Mouse (Mus musculus) hindbrain, embryonic 12.5 days (tissue): Measurements from ENCODE around the gene Mgat4a. TPM values are rescaled to one million over a fixed set of nuclear protein-coding genes. Genes with fewer than 3 reads are reported as not detected.

ENCODE experiments used
- ATAC-seq: fragments of 200-750 bp; cut with Nextera tagmentation; 2 replicates; pipeline ENCODE4 v1.8.0; 2017; ENCODE audit warnings: moderate TSS enrichment; ENCODE audit not compliant: low FRiP score
- H3K27ac ChIP-seq: fragments of 300-500 bp; sonication (generic); 2 replicates; pipeline ENCODE4 v1.5.1; 2016; ENCODE audit warnings: mild to moderate bottlenecking
- H3K27me3 ChIP-seq: fragments of 300-500 bp; sonication (generic); 2 replicates; pipeline ENCODE4 v1.6.1; 2016; ENCODE audit warnings: mild to moderate bottlenecking
- H3K36me3 ChIP-seq: fragments of 300-500 bp; sonication (generic); 2 replicates; pipeline ENCODE4 v1.6.1; 2016; ENCODE audit warnings: mild to moderate bottlenecking
- H3K4me1 ChIP-seq: fragments of 300-500 bp; sonication (generic); 2 replicates; pipeline ENCODE4 v1.6.1; 2016
- H3K4me2 ChIP-seq: fragments of 300-500 bp; sonication (generic); replicated peaks from 2 replicates; pipeline ENCODE4 v1.6.1; 2016; ENCODE audit warnings: mild to moderate bottlenecking
- H3K4me3 ChIP-seq: fragments of 300-500 bp; sonication (generic); 2 replicates; pipeline ENCODE4 v1.5.1; 2016; ENCODE audit warnings: mild to moderate bottlenecking
- H3K9ac ChIP-seq: fragments of 300-500 bp; sonication (generic); 2 replicates; pipeline ENCODE4 v1.6.1; 2016; ENCODE audit warnings: mild to moderate bottlenecking, moderate library complexity
- H3K9me3 ChIP-seq: fragments of 300-500 bp; sonication (generic); replicated peaks from 2 replicates; pipeline ENCODE4 v1.6.1; 2016; ENCODE audit warnings: mild to moderate bottlenecking
- WGBS: fragments of 180-500 bp; shearing (Covaris S2); methylation state at CpG from one replicate; pipeline ENCODE4 v1.1.7; 2016; 5-methylcytosine and 5-hydroxymethylcytosine counted together
- polyA plus RNA-seq: library from polyadenylated mRNA; unstranded; fragments of >200 nt; fragmentation: Nextera tagmentation; extraction: Ambion mirVana; gene quantifications from 2 replicates; pipeline ENCODE4 v1.2.1, GENCODE M21; 2016

Mgat4a gene
- polyA plus RNA-seq, 1 experiment from 2014 or later = 3.2 TPM

- Histone ChIP-seq H3K36me3 (peaks cover 42% of the 10 kb centered on the region), H3K9ac (peak within 1 kb of the TSS; percentile 84), H3K4me1 (peaks cover 22% of the 10 kb centered on the region), H3K4me3 (peak within 1 kb of the TSS; percentile 91), H3K4me2 (peak within 1 kb of the TSS; percentile 95), H3K9me3 (no peaks in the 10 kb centered on the region), H3K27ac (peak within 1 kb of the TSS; percentile 73), H3K27me3 (no peaks in the 10 kb centered on the region)
- 4% methylated on average over 57 of the region's 57 CpGs for WGBS
- ATAC-seq = peak; percentile 99
Observed at GRCm38 (mm10) chr1:37429366-37430296, 111.2 kb downstream of the Mgat4a start, which contains the start of the genes Coa5 and Unc50. Gene Coa5 (minus strand): TSS chr1:37430103. Gene Unc50 (plus strand): TSS chr1:37430139.

- Histone ChIP-seq H3K4me3 (peak overlapping the region; percentile 91), H3K9me3 (peaks cover 6% of the 10 kb centered on the region), H3K4me2 (peak overlapping the region; percentile 95), H3K27ac (no peak overlapping the region), H3K4me1 (peaks cover 22% of the 10 kb centered on the region), H3K27me3 (no peaks in the 10 kb centered on the region), H3K9ac (peak overlapping the region; percentile 84; the same call in 1 of the 2 replicates), H3K36me3 (peaks cover 45% of the 10 kb centered on the region)
- WGBS = 76% methylated on average over 2 of the region's 2 CpGs
- no peak for ATAC-seq
Observed at GRCm38 (mm10) chr1:37428911-37429310, 111.9 kb downstream of the Mgat4a start.

- peaks cover 21% of the 10 kb centered on the region for H3K4me1 ChIP-seq
- peaks cover 33% of the 10 kb centered on the region for H3K36me3 ChIP-seq
- H3K9ac ChIP-seq = no peak overlapping the region
- peaks cover 7% of the 10 kb centered on the region for H3K9me3 ChIP-seq
- no peaks in the 10 kb centered on the region for H3K27me3 ChIP-seq
- 95% methylated on average over 8 of the region's 8 CpGs for whole genome bisulfite sequencing
- H3K4me2 ChIP-seq = no peak overlapping the region
- no peak for ATAC-seq
- H3K4me3 ChIP-seq = no peak overlapping the region
- no peak overlapping the region for H3K27ac ChIP-seq
Observed at GRCm38 (mm10) chr1:37427144-37427875, 113.5 kb downstream of the Mgat4a start.

GRCm38 (mm10) chr1:37419420-37419819 lies 121.4 kb downstream of the Mgat4a start:
- no peaks in the 10 kb centered on the region for H3K4me1 ChIP-seq
- no peak for ATAC-seq
- H3K27ac ChIP-seq = no peak overlapping the region
- no peak overlapping the region for H3K4me2 ChIP-seq
- H3K36me3 ChIP-seq = peaks cover 34% of the 10 kb centered on the region
- H3K27me3 ChIP-seq = no peaks in the 10 kb centered on the region
- H3K9me3 ChIP-seq = peaks cover 9% of the 10 kb centered on the region
- WGBS = 96% methylated on average over 1 of the region's 1 CpGs
- H3K9ac ChIP-seq = no peak overlapping the region
- H3K4me3 ChIP-seq = no peak overlapping the region

GRCm38 (mm10) chr1:37415394-37415793 lies 125.4 kb downstream of the Mgat4a start:
- Histone ChIP-seq H3K36me3 (peaks cover 24% of the 10 kb centered on the region), H3K4me2 (no peak overlapping the region), H3K4me1 (no peaks in the 10 kb centered on the region), H3K27ac (no peak overlapping the region), H3K4me3 (no peak overlapping the region), H3K9me3 (peaks cover 3% of the 10 kb centered on the region; the same call in 1 of the 2 replicates), H3K27me3 (no peaks in the 10 kb centered on the region), H3K9ac (no peak overlapping the region)
- WGBS = 94% methylated on average over 1 of the region's 1 CpGs
- no peak for ATAC-seq

- no peaks in the 10 kb centered on the region for H3K4me1 ChIP-seq
- H3K9ac ChIP-seq = no peak overlapping the region
- H3K4me3 ChIP-seq = no peak overlapping the region
- H3K27ac ChIP-seq = no peak overlapping the region
- H3K27me3 ChIP-seq = no peaks in the 10 kb centered on the region
- H3K4me2 ChIP-seq = no peak overlapping the region
- 0 out of 2 replicates have a peak, but pooled peaks cover 10% of the 10 kb centered on the region for H3K36me3 ChIP-seq
- no peak for ATAC-seq
- no peaks in the 10 kb centered on the region for H3K9me3 ChIP-seq
Observed at GRCm38 (mm10) chr1:37409647-37410046, 131.2 kb downstream of the Mgat4a start.

GRCm38 (mm10) chr1:37408678-37409077 lies 132.1 kb downstream of the Mgat4a start:
- H3K9ac ChIP-seq = no peak overlapping the region
- H3K4me1 ChIP-seq = no peaks in the 10 kb centered on the region
- no peaks in the 10 kb centered on the region for H3K27me3 ChIP-seq
- H3K9me3 ChIP-seq = no peaks in the 10 kb centered on the region
- no peak for ATAC-seq
- H3K27ac ChIP-seq = no peak overlapping the region
- 82% methylated on average over 3 of the region's 3 CpGs for WGBS
- H3K4me2 ChIP-seq = no peak overlapping the region
- H3K36me3 ChIP-seq = 0 out of 2 replicates have a peak, but pooled peaks cover 10% of the 10 kb centered on the region
- no peak overlapping the region for H3K4me3 ChIP-seq

- H3K4me2 ChIP-seq = no peak overlapping the region
- H3K4me3 ChIP-seq = no peak overlapping the region
- WGBS = 91% methylated on average over 8 of the region's 8 CpGs
- no peak for ATAC-seq
- H3K9me3 ChIP-seq = no peaks in the 10 kb centered on the region
- no peak overlapping the region for H3K9ac ChIP-seq
- H3K4me1 ChIP-seq = no peaks in the 10 kb centered on the region
- H3K27me3 ChIP-seq = no peaks in the 10 kb centered on the region
- 0 out of 2 replicates have a peak, but pooled peaks cover 10% of the 10 kb centered on the region for H3K36me3 ChIP-seq
- H3K27ac ChIP-seq = no peak overlapping the region
Observed at GRCm38 (mm10) chr1:37408059-37408458, 132.8 kb downstream of the Mgat4a start.

- WGBS = 81% methylated on average over 8 of the region's 8 CpGs
- Histone ChIP-seq H3K9me3 (no peaks in the 10 kb centered on the region), H3K4me3 (no peak overlapping the region), H3K36me3 (0 out of 2 replicates have a peak, but pooled peaks cover 10% of the 10 kb centered on the region), H3K9ac (no peak overlapping the region), H3K4me2 (no peak overlapping the region), H3K27me3 (no peaks in the 10 kb centered on the region), H3K4me1 (no peaks in the 10 kb centered on the region), H3K27ac (no peak overlapping the region)
- no peak for ATAC-seq
Observed at GRCm38 (mm10) chr1:37407228-37407627, 133.6 kb downstream of the Mgat4a start.

- 0 out of 2 replicates have a peak, but pooled peaks have one; percentile 38 for ATAC-seq
- no peaks in the 10 kb centered on the region for H3K9me3 ChIP-seq
- no peak overlapping the region for H3K4me2 ChIP-seq
- no peak overlapping the region for H3K27ac ChIP-seq
- no peak overlapping the region for H3K4me3 ChIP-seq
- 63% methylated on average over 2 of the region's 2 CpGs for WGBS
- H3K36me3 ChIP-seq = 0 out of 2 replicates have a peak, but pooled peaks cover 10% of the 10 kb centered on the region
- H3K9ac ChIP-seq = no peak overlapping the region
- no peaks in the 10 kb centered on the region for H3K27me3 ChIP-seq
- H3K4me1 ChIP-seq = no peaks in the 10 kb centered on the region
Observed at GRCm38 (mm10) chr1:37405137-37405536, 135.7 kb downstream of the Mgat4a start.

- ATAC-seq = no peak
- Histone ChIP-seq H3K36me3 (peaks cover 20% of the 10 kb centered on the region; the same call in 1 of the 2 replicates), H3K27me3 (no peaks in the 10 kb centered on the region), H3K4me1 (peaks cover 5% of the 10 kb centered on the region; the same call in 1 of the 2 replicates), H3K4me2 (no peak overlapping the region), H3K9me3 (no peaks in the 10 kb centered on the region), H3K27ac (no peak overlapping the region), H3K4me3 (no peak overlapping the region), H3K9ac (no peak overlapping the region)
- 65% methylated on average over 4 of the region's 4 CpGs for WGBS
Observed at GRCm38 (mm10) chr1:37401687-37402086, 139.1 kb downstream of the Mgat4a start.

- Histone ChIP-seq H3K36me3 (peaks cover 30% of the 10 kb centered on the region), H3K4me2 (no peak overlapping the region), H3K27ac (no peak overlapping the region), H3K4me3 (no peak overlapping the region), H3K9ac (no peak overlapping the region), H3K9me3 (no peaks in the 10 kb centered on the region), H3K27me3 (no peaks in the 10 kb centered on the region), H3K4me1 (peaks cover 5% of the 10 kb centered on the region; the same call in 1 of the 2 replicates)
- no peak for ATAC-seq
- WGBS = 73% methylated on average over 8 of the region's 8 CpGs
Observed at GRCm38 (mm10) chr1:37399734-37400133, 141.1 kb downstream of the Mgat4a start.
